Mouse (Mus musculus) bone marrow, adult 2 months (tissue): Measurements from ENCODE around the gene Ipo4. TPM values are rescaled to one million over a fixed set of nuclear protein-coding genes. Genes with fewer than 3 reads are reported as not detected.

Experiments
- H3K27ac ChIP-seq: fragments of 200-500 bp; 2 replicates; pipeline ENCODE4 v1.5.1; 2012; ENCODE audit warnings: low read depth, mild to moderate bottlenecking, control low read depth, inconsistent platforms, low read length; ENCODE audit not compliant: control insufficient read depth, poor library complexity, insufficient read depth
- H3K4me1 ChIP-seq: fragments of 200-500 bp; 2 replicates; pipeline ENCODE4 v1.6.1; 2011; ENCODE audit warnings: low read length; ENCODE audit not compliant: control insufficient read depth, insufficient read depth
- H3K4me3 ChIP-seq: fragments of 200-500 bp; replicated peaks from 2 replicates; pipeline ENCODE3; 2011; ENCODE audit warnings: mild to moderate bottlenecking, low read depth, low read length, control low read depth; ENCODE audit not compliant: control insufficient read depth
- CTCF ChIP-seq: fragments of 200-500 bp; IDR thresholded peaks from 2 replicates; pipeline ENCODE4 v1.5.1; 2011; ENCODE audit warnings: low read length, control low read depth; ENCODE audit not compliant: control insufficient read depth, insufficient read depth
- POLR2A ChIP-seq: fragments of 200-500 bp; IDR thresholded peaks from 2 replicates; pipeline ENCODE4 v1.6.1; 2011; ENCODE audit warnings: low read depth, mild to moderate bottlenecking, control low read depth, low read length, borderline replicate concordance; ENCODE audit not compliant: control insufficient read depth
- WGBS: fragments of 180-500 bp; shearing (Covaris S2); methylation state at CpG from one replicate; pipeline ENCODE4 v1.1.7; 2018; 5-methylcytosine and 5-hydroxymethylcytosine counted together
- polyA plus RNA-seq: library from polyadenylated mRNA; stranded (reverse); fragments of >200 nt; gene quantifications from 2 replicates; pipeline ENCODE4 v1.2.4, GENCODE M21; 2011; ENCODE audit warnings: low replicate concordance; ENCODE audit not compliant: missing spikeins, insufficient read depth, insufficient read length

Gene Ipo4
- polyA plus RNA-seq, 1 experiment, result 49.5 TPM

- H3K27ac ChIP-seq, result peak overlapping the region; percentile 89
- 22% methylated on average over 8 of the region's 8 CpGs for WGBS
These were observed 6.9 kb upstream of the Ipo4 start for GRCm38 (mm10) chr14:55642679-55643059.

GRCm38 (mm10) chr14:55641291-55641690 lies 5.5 kb upstream of the Ipo4 start:
- WGBS, result 58% methylated on average over 13 of the region's 13 CpGs
- no peak overlapping the region for H3K27ac ChIP-seq
- no peak overlapping the region for H3K4me3 ChIP-seq
- H3K4me1 ChIP-seq, result peaks cover 4% of the 10 kb centered on the region
- TF ChIP-seq CTCF, result no peak

More at GRCm38 (mm10) chr14:55642679-55643059, 6.9 kb upstream of the Ipo4 start:
- TF ChIP-seq CTCF (no peak), POLR2A (no peak)
- H3K4me1 ChIP-seq, result peaks cover 4% of the 10 kb centered on the region
- peak overlapping the region; percentile 97 for H3K4me3 ChIP-seq

- H3K4me3 ChIP-seq, result no peak overlapping the region
- no peak for TF ChIP-seq POLR2A
- TF ChIP-seq CTCF, result no peak
- H3K27ac ChIP-seq, result no peak overlapping the region
- 94% methylated on average over 14 of the region's 14 CpGs for WGBS
- peaks cover 4% of the 10 kb centered on the region for H3K4me1 ChIP-seq
These were observed 5.1 kb upstream of the Ipo4 start for GRCm38 (mm10) chr14:55640816-55641215.

GRCm38 (mm10) chr14:55637795-55638194 lies 2.0 kb upstream of the Ipo4 start, which contains the start of gene Gm49378:
Gene Gm49378 (minus strand): TSS chr14:55637895.
- 94% methylated on average over 9 of the region's 9 CpGs for WGBS
- TF ChIP-seq POLR2A, result no peak
- TF ChIP-seq CTCF, result no peak
- H3K27ac ChIP-seq, result no peak within 1 kb of the TSS
- peaks cover 4% of the 10 kb centered on the region for H3K4me1 ChIP-seq
- no peak within 1 kb of the TSS for H3K4me3 ChIP-seq

- 7% methylated on average over 23 of the region's 23 CpGs for WGBS
- H3K27ac ChIP-seq, result peak overlapping the region; percentile 5; the same call in 1 of the 2 replicates
- peak overlapping the region; percentile 57 for H3K4me3 ChIP-seq
- H3K4me1 ChIP-seq, result peaks cover 3% of the 10 kb centered on the region; the same call in 1 of the 2 replicates
- TF ChIP-seq POLR2A (no peak), CTCF (no peak)
These were observed 759 bp downstream of the Ipo4 start for GRCm38 (mm10) chr14:55634874-55635522.

- Histone ChIP-seq H3K27ac (no peak overlapping the region), H3K4me3 (no peak overlapping the region), H3K4me1 (no peaks in the 10 kb centered on the region)
- WGBS, result 40% methylated on average over 5 of the region's 5 CpGs
- peak; percentile 96 for TF ChIP-seq CTCF
- TF ChIP-seq POLR2A, result no peak
These were observed 6.4 kb downstream of the Ipo4 start for GRCm38 (mm10) chr14:55629312-55629711.

- H3K4me3 ChIP-seq, result no peak overlapping the region
- 92% methylated on average over 27 of the region's 27 CpGs for WGBS
- H3K27ac ChIP-seq, result no peak overlapping the region
- TF ChIP-seq CTCF (no peak), POLR2A (0 out of 2 replicates have a peak, but pooled peaks have one; percentile 11)
- no peaks in the 10 kb centered on the region for H3K4me1 ChIP-seq
These were observed 7.5 kb downstream of the Ipo4 start for GRCm38 (mm10) chr14:55628077-55628827.

- WGBS, result 14% methylated on average over 22 of the region's 22 CpGs
- peak overlapping the region; percentile 61 for H3K4me3 ChIP-seq
- peak overlapping the region; percentile 20 for H3K27ac ChIP-seq
- no peaks in the 10 kb centered on the region; the same call in 1 of the 2 replicates for H3K4me1 ChIP-seq
- no peak for TF ChIP-seq CTCF
- no peak for TF ChIP-seq POLR2A
These were observed 17.1 kb downstream of the Ipo4 start for GRCm38 (mm10) chr14:55618486-55619195.
